Mouse (Mus musculus) megakaryocyte progenitor cell, adult 5-6 weeks (primary cell): ENCODE measurements around the gene Fam228a. TPM values are rescaled to one million over a fixed set of nuclear protein-coding genes. Genes with fewer than 3 reads are reported as not detected.

Source experiments
- total RNA-seq, 2 experiments: library from RNA; stranded (forward) in 1 of 2; stranded (reverse) in 1 of 2; fragments of 157-497, 149-512 nt in 1 of 2; fragments of 200-1000 nt in 1 of 2; gene quantifications; 2 replicates each; pipeline versions ENCODE4 v1.2.3 to v1.2.4; 2015 to 2017

Fam228a gene
- total RNA-seq, 2 experiments from 2014 or later = 0.30 TPM; not detected in 1

Other genes starting within 250 kb of the Fam228a start
- 78.3 and 94.5 TPM in 2 replicates for gene Itsn2, start 145.8 kb downstream of the Fam228a start, total RNA-seq (2015)
- 123 and 143 TPM in 2 replicates for gene Itsn2, start 145.8 kb downstream of the Fam228a start, total RNA-seq (2017)
- gene Gm3625, start 145.5 kb downstream of the Fam228a start, total RNA-seq (2015) = not detected in 2 replicates
- not detected in 2 replicates for gene Gm3625, start 145.5 kb downstream of the Fam228a start, total RNA-seq (2017)
- 0.54 and 2.7 TPM in 2 replicates for gene Pfn4, start 30.6 kb upstream of the Fam228a start, total RNA-seq (2015)
- not detected in 2 replicates for gene Pfn4, start 30.6 kb upstream of the Fam228a start, total RNA-seq (2017)
- gene Fam228b, start 30.8 kb upstream of the Fam228a start, total RNA-seq (2015) = 0.76 and 3.9 TPM in 2 replicates
- gene Fam228b, start 30.8 kb upstream of the Fam228a start, total RNA-seq (2017) = 1.2 and 7.4 TPM in 2 replicates
- gene Sf3b6, start 79.1 kb upstream of the Fam228a start, total RNA-seq (2015) = 258 and 286 TPM in 2 replicates
- gene Sf3b6, start 79.1 kb upstream of the Fam228a start, total RNA-seq (2017) = 158 and 165 TPM in 2 replicates
- gene Fkbp1b, start 103.2 kb upstream of the Fam228a start, total RNA-seq (2015) = 19.2 and 21.3 TPM in 2 replicates
- 12.3 and 18.4 TPM in 2 replicates for gene Fkbp1b, start 103.2 kb upstream of the Fam228a start, total RNA-seq (2017)
- gene Wdcp, start 104.9 kb upstream of the Fam228a start, total RNA-seq (2015) = 17.6 and 19.2 TPM in 2 replicates
- 6.7 and 10.0 TPM in 2 replicates for gene Wdcp, start 104.9 kb upstream of the Fam228a start, total RNA-seq (2017)
- 10.6 and 20.0 TPM in 2 replicates for gene Mfsd2b, start 135.9 kb upstream of the Fam228a start, total RNA-seq (2015)
- gene Mfsd2b, start 135.9 kb upstream of the Fam228a start, total RNA-seq (2017) = 6.2 and 14.6 TPM in 2 replicates
- gene Ubxn2a, start 169.3 kb upstream of the Fam228a start, total RNA-seq (2015) = 18.3 and 20.9 TPM in 2 replicates
- 42.5 and 43.5 TPM in 2 replicates for gene Ubxn2a, start 169.3 kb upstream of the Fam228a start, total RNA-seq (2017)
- 54.1 and 65.0 TPM in 2 replicates for gene Atad2b, start 178.9 kb upstream of the Fam228a start, total RNA-seq (2015)
- gene Atad2b, start 178.9 kb upstream of the Fam228a start, total RNA-seq (2017) = 33.5 and 40.0 TPM in 2 replicates